Mouse (Mus musculus) lung, postnatal 0 days (tissue): ENCODE results near the gene Elk3.
A peak's percentile ranks its signal among the peaks of the same experiment; 100 is the strongest.

Experiments
- CTCF ChIP-seq: IDR thresholded peaks from 2 replicates; pipeline ENCODE4 v1.5.1; 2016; ENCODE audit warnings: antibody characterized with exemption, mild to moderate bottlenecking
- EP300 ChIP-seq: IDR thresholded peaks from 2 replicates; pipeline ENCODE4 v1.6.1; 2016; ENCODE audit warnings: antibody characterized with exemption, mild to moderate bottlenecking, control low read depth

DNA sequence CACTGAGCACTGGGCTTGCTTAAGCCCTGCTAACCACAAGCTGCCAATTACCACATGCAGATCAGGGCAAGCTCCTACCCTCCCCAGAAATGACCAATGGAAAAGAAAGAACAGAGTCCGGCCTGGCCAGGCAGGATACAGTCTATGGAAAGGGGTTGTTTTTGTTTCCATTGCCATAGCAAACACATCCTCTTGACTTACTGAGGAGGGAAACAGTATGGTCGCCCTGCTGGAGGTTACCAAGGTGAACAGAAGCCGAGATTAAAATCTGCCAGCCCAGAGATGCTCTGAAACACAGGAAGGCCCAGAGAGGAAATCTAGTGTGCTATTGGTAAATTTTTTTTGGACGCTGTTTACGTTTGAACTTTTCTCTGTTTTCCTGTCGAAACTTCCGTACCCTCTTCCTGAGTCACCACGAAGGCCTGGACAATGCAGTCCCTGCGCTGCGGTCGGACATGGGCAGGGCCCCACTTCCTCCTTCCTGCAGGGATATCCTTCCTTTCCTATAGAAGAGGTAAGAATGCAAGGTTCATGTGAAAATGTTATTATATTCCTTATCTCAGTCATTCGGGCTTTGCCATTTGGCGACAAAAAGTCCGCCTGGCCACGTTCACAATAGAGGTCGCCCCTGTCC, 25.0 kb upstream of the Elk3 start:
- TF ChIP-seq CTCF = no peak; the same call in 1 of the 2 replicates
- TF ChIP-seq EP300 = peak; percentile 97
